Mouse (Mus musculus) R1 (cell line): ENCODE data around the gene Grik2.

Source experiments
- DNase-seq: peaks from one replicate; pipeline ENCODE4 v3.0.0-alpha.2; 2018; ENCODE audit warnings: low read depth, low spot score

The Grik2 gene

GRCm38 (mm10) chr10:49788381-49788906 is at the start of gene Grik2:
TSS of gene Grik2 (minus strand) at chr10:49788766.
- peak; percentile 61 for DNase-seq

DNA sequence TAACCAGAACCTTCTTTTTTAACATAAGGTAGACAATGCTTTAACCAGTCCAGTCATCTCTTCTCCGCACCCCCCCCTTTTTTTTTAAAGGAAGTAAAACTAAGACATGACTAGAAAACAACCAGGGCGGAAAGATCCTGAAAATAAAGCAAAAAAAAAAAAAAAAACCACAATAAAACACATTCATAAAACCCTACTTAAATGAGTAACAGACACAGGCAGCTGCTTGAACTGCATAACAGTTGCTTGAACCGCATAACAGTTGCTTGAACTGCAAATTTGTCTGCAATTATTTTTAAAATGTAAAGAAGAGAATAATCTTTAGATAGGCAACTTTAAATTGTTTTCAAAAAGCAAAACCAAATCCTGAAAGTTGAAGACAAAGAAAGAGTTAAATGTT is 45.8 kb upstream of the Grik2 start:
- no peak for DNase-seq

DNA sequence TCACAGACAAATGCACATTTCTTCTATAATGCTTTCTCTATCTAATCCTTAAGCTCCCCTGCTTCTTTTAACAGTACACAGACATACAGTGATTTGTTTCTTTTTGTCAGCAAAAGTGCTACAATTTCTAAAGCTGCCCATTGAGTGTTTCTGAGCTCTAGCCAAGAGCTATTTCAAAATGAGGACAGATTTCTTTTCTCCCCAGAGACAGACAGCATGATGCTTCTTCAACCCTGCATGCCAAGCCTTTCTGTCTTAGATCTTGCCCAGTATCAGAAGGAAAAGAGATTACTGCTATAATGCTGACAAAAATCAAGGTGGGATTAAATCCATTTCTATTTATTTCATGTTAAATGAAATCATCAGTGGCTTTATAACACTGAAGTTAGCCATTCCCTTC is 18.7 kb upstream of the Grik2 start:
- no peak for DNase-seq

DNA sequence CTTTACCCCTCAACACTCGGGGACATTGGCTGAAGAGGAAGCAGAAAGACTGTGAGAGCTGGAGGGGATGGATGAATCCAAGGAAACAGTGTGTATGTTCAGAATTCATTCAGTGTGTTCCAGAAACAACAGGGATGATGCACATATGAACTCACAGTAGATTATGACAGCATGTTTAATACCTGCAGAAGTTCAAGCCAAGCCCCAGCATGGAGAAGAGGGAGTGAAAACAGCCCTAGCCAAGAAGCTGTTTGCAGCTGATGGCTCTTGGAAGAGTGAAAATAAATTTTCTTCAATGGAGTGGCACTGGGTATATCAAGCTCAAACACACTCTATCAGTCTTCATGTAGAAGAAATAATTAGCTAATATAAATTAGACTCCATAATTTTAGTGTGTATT is 12.4 kb upstream of the Grik2 start:
- no peak for DNase-seq

GRCm38 (mm10) chr10:49794129-49794528 is 5.6 kb upstream of the Grik2 start:
- no peak for DNase-seq

GRCm38 (mm10) chr10:49790326-49790725 is 1.8 kb upstream of the Grik2 start:
- DNase-seq, result no peak

- DNase-seq, result no peak
These were observed 1.1 kb upstream of the Grik2 start for GRCm38 (mm10) chr10:49789711-49790110.

DNA sequence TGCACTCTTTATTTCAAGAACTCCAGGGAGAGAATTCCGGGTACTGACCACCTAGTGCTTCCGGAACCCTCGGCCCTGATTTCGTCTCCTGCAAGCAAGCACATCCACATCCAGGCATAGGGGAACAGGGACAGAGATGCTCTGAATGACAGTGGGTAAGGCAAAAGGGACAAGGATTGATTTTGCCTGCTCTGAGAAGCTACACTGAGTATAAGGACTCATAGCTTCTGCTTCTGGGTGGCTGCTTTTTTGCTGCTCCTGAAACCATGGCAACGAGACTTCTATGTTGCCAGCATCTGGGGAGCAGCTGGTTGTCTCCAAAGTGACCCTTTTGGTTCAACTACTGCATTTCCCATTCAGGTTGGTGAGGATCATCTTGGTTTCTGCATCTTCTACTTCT is 348 bp upstream of the Grik2 start:
- peak; percentile 27 for DNase-seq

DNA sequence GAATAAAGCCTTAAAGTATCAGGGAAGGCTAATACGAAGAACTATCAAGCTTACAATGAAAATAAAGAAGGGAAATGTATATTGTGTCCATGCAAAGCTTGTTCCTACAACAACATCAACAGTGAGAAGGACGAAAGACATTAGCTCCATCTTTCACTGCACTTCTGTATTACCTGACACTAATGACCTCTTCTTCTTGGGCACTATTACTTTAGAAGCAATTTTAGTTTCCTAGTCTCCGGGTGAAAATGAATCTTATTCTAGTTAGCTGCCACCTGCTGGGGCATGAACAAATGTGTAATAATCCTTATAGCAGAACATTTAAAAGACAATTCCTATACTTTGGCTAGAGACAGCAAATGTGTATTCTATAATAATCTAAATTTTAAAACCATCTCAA is 1.9 kb downstream of the Grik2 start:
- DNase-seq, result no peak

DNA sequence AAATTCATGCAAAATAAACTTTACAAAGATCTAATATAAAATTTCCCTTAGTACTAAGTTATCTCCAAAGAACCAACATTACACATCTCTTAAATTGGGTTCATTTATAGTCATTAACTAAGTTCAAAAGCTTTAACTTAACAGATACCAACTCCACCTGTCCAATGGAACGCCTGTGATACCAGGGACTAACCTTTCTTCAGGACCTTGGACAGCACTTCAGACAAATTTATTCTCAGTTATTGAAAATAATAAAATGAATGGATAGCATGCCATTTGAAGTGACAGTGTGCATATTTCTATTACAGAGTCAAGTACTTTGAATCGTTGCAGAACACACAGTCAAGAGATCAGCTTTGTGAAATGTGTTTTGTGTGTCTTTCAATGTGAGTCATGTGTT is 3.1 kb downstream of the Grik2 start:
- DNase-seq, result no peak

DNA sequence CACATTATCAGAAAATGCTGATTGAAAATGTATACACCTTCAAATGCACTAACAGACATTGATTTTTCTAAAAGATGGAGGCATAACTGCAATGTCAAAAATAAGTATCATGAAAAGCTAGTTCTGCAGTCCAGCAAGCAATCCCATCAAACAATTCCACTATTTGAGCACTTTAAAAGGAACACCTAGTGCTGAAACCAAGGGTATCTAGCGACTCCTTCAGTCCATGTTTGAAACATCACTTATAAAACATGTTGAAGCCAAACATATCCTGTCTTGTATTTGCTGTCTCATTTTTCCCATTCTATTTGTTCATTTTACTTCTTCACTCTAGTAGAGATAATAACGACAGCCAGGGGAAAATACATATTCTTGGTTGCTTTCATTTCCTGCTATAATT is 3.7 kb downstream of the Grik2 start:
- DNase-seq, result no peak

DNA sequence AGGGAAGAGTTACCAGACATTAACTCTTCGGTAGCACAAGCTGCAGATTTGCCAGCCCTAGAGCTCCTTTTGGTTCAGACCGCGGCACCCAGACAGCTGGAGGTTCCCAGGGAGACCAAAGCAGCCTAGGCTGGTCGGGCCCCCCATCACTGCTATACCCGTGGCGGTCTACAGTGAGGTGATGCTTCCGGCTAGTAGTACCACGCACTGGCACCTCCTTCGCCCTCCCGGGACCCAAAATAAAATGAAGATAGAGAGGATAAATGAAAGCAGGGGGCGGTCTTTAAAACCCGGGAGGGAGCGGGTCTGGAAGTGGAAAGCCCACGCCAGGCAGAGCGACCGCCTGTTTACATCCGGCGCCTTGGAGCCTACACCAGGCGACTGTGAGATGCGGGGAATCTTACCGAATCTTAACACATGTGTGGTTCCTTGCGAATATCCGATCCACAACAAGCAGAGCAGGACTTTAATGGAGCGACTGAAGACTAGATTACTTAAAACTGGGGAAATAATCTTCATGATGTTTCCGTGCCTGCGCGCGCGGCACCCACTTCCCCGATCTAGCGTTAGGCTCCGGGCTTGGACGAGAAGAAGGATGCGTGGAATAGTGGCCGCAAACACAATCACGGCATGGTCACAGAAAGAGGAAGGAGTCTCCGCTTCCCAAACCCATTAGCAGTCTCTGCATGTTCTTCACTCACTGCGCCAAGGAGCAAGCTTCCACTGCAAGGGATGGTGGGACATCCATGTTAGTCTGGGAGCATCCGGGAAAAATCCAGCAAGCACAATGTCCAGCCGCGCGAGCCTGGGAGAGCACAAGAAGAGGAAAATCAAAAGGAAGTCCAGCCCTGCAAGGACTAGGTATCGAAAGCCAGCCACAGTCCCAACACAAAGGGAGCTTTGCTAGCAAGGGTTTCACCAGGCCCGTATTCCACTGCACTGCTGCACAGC is 5.5 kb downstream of the Grik2 start:
- peak; percentile 34 for DNase-seq

DNA sequence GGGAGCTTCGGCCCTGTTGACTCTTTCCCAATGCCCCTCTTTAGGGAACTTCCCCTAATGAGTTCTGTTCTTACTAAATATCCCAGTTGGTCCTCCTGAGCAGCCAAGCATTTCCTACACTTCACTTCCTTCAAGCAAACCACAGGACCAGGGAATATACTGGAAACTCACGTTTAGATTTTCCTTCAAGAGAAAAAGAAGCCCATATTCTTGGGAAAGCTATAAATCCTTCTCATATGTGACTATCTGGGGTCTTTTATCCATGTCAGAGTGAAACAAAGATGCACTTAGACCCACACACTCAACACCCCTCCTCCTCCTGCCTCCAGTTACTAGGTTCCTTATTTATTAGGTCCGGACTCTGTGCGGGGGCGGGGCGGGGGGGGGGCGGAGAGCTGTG is 6.5 kb downstream of the Grik2 start:
- DNase-seq, result no peak

DNA sequence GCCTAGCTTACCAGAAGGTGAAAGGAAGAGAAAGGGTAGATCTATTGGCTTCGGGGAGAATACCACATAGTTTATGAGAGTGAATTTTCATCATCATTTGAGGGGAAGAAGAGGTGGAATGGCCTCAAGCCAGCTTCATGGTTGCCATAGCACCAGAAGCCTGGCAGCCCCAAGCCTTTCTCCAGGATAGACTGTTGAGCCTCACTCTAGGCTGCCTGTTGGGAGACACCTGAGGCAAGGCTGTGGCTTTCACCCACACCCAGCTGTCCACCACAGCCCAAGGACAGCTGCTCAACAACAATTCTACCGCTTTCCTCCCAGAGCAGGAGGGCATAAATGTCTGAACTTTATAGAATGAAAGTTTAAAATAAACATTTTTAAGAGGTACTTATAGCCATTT is 8.1 kb downstream of the Grik2 start:
- no peak for DNase-seq

- no peak for DNase-seq
These were observed 19.7 kb downstream of the Grik2 start for GRCm38 (mm10) chr10:49768897-49769296.

GRCm38 (mm10) chr10:49767556-49767955 is 21.0 kb downstream of the Grik2 start:
- no peak for DNase-seq

DNA sequence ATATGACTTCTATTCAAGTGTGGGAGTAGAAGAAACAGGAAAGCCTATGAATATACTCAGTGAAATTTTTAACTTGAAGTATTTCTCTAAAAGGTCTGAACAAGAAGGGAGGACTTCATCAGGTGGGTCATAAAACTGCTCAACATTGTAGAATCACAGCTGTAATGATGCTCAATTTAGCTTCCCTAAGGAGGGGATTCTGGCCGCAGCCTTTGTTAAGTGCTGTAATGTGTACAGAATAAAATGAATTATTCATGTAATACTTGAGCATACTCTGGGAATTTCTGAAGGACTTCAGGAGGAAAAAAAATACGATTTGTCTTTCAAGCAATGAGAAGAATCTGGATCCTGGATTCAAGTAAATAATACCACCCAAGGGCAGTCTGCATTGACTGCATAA is 26.0 kb downstream of the Grik2 start:
- no peak for DNase-seq

- DNase-seq, result no peak
These were observed 36.8 kb downstream of the Grik2 start for GRCm38 (mm10) chr10:49751769-49752168.

DNA sequence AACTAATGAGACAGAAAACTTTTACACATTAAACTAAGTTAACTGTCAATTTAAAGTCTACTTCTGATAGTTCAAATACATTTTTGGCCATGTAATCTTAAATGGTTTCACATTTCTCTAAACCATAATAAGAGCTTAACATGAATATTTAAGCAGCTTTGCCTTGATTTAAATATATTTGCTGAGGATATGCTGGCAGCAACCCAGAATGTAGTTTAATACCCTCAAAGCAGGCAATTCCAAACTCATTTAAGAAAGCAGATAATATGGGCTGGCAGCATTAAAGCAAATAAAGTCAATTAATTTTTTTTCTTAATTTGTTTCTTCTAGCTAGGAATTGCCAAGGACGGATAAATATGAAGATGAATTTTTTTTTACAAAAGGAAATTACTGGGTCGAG is 56.7 kb downstream of the Grik2 start:
- no peak for DNase-seq

DNA sequence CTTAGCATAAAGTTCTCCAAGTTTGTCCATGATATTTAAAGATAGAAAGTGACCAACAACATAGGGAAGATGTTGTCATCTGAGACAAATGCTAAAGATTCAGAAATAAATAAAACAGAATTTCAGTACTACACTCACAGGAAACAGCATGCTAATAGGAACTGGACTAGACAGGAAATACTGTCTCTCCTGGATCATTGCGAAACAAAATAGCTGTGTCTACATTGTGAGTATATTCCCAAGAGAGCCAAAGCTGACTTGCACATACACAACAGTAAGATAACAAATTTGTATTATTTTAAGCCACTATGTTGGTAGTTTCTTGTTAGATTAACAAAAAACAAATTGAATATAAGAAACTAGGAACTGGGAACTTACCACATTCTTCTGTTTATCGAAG is 64.9 kb downstream of the Grik2 start:
- no peak for DNase-seq

DNA sequence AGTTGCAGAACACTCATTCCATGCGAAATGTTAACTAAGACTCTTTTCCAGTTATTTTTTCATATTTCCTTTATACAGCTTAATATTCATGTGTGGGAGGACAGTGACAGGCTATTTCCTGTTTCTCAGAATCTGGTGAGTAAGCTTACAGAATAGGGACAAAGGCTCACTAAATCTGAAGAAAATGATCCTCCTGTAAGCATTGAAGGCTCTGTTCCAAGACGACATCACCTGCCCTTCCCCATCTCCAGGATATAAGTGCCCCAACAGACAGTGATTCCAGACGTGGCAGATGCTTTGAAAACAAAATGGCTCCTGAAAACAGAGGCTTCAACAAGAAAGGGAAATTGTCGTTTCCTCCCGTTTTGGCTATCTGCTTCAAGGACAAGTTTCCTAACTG is 71.7 kb downstream of the Grik2 start:
- DNase-seq, result no peak

DNA sequence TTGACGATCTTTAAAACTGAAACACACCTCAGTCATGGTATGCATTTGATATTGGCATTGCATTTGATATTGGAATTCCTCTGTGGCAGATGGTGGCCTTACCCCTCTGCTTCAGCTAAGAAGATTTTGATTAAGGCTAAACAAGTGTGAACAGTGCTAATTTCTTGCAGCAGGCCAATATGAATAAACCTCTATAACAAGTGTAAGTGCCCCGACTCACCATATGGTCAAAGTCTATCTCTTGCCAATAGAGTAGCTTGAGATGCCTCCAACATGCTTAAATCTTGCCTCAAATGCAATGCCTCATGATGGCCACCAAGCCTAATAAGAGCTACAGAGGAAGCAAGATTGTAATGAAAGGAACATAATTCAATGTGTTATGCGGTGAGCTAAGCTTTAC is 78.8 kb downstream of the Grik2 start:
- no peak for DNase-seq

GRCm38 (mm10) chr10:49704446-49704845 is 84.1 kb downstream of the Grik2 start:
- no peak for DNase-seq
